Mouse (Mus musculus): ENCODE results near the gene Dleu7. TPM values are rescaled to one million over a fixed set of nuclear protein-coding genes. Genes with fewer than 3 reads are reported as not detected.

Gene Dleu7
- polyA plus RNA-seq (2021; fragmentation: Nextera tagmentation), result 4.4 and 13.3 TPM in 2 replicates
- long read RNA-seq, experiment 1, transcript Dleu7-201 (2 exons, 1,314 nt), result major isoform, 5 of 5 reads
- long read RNA-seq, experiment 1, partial matches to known transcripts, result 0 of 5 reads
- long read RNA-seq, experiment 1, other reads (novel, unspliced or antisense), result 0 of 5 reads
- long read RNA-seq, experiment 2, partial matches to known transcripts, result 1 of 5 reads
- long read RNA-seq, experiment 2, other reads (novel, unspliced or antisense), result 0 of 5 reads

DNA sequence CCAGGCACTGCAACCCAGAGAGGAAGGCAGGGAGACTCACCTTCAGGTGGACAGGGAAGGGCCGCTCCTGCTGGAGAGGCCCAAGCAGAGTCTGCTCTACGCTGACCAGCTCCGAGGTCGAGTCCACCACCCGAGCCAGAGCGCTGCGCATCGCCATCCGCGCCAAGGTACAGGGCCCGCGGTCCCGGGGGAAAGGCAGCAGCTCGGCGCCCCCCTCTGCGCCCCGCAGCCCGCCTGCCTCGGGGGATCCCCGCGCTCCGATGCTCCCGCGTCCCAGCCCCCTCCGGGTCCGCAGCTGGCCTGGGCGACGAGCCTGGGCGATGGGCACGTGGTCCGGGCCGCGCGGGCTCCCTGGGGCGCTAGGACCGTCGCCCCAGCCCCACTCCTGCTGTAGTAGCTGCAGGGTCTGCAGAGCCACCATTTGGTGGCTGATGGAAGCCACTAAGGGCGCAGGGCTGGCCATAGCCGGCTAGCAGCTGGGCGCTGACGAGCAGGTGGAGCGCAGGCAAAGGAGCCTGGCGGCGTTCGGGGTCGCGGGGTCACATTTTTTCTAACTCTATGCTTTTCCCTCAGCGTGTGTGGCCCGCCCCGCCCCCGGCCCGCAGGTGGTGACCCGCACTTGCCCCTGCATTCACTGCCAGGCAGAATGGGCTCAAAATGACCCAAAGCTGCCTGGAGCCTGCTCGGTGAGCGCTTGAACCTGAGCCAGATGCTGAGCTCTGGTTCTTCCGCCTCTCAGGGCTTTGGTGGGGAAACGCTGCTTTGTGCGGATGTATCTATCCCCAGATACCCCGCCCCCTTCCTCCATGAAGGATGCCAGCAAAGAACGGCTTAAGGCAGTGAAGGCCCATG, at the start of gene Dleu7, which contains the start of gene Rnaseh2b:
Dleu7 (minus strand) TSS at position 560 of the 852 bp plus-strand sequence.
Rnaseh2b (plus strand) TSS at position 102 of the 852 bp plus-strand sequence.

Other genes with a start within 250 kb of the Dleu7 start
- 19.5 and 21.0 TPM in 2 replicates for gene Rnaseh2b, start 458 bp downstream of the Dleu7 start, polyA plus RNA-seq (2021; fragmentation: Nextera tagmentation)
- 0.23 and 0.31 TPM in 2 replicates for gene Gucy1b2, start 163.2 kb upstream of the Dleu7 start, polyA plus RNA-seq (2021; fragmentation: Nextera tagmentation)

All from left cerebral cortex, adult 6 months (tissue).